Comparison of ENCODE assay signal across 2 mouse cellular contexts in the genomic region with DNA sequence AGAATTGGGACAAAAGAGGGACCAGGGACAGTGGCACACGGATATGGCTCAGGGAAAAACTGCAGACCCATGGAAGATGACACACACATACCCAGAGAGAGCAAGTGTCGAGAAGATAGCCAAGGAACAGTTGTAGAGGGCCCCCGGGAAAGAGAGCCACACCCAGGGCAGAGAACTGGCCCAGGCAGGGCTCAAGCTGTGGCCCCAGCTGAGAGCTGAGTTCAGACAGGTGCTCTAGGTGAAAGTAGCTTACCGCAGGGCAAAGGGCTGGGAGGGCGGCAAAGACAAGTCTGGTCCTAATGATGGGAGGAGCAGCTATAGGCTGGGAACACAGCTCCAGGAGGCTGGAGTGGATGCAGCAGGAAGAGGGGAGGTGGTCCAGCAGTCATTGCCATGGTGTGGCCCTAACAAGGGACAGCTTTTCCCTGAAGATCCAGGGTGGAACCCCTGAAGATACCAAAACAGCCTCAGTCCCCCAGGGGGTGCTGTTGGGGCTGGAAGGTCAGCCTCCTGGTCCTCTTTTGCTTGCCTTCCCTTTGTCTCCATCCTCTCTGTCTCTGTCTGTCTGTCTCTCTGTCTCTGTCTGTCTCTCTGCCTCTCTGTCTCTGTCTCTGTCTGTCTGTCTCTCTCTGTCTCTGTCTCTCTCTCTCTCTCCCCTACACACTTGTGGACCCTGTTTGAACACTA.
TF ChIP-seq lines count a peak whose summit lies in the region.

No protein-coding gene starts in this region.

TF ChIP-seq in CH12.LX, 34 proteins besides CTCF, POLR2A, EP300 and RAD21:
- peak; percentile 46 for TF ChIP-seq SMC3 (IDR thresholded peaks at IDR 0.05; ENCODE audit: low read depth, low read length)
- no peak for TF ChIP-seq MAX (IDR thresholded peaks at IDR 0.05; ENCODE audit: low read length)
- no peak for TF ChIP-seq NELFE (IDR thresholded peaks at IDR 0.05; ENCODE audit: low read depth, low read length)
- TF ChIP-seq POLR2AphosphoS2 (IDR thresholded peaks at IDR 0.05; ENCODE audit: low read depth, low read length) = no peak

TF ChIP-seq in MEL, 35 proteins besides CTCF, POLR2A, EP300 and RAD21:
- TF ChIP-seq HCFC1 (IDR thresholded peaks at IDR 0.05; ENCODE audit: low read depth, low read length) (no peak), GABPA (IDR thresholded peaks at IDR 0.05; ENCODE audit: low read depth, low read length) (no peak), ZMIZ1 (IDR thresholded peaks at IDR 0.05; ENCODE audit: low read depth, low read length) (no peak), SMC3 (IDR thresholded peaks at IDR 0.05; ENCODE audit: low read depth, low read length) (0 out of 2 replicates have a peak, but pooled peaks have one; percentile 11)
TF ChIP-seq in MEL: peak in this region for 1.
